Mouse (Mus musculus): ENCODE measurements around the gene Trpm2.
"Not testable (repeated sequence)": the region's sequence is repeated elsewhere in the genome, so short reads cannot be mapped to it uniquely, and the experiment has no call there.

Trpm2 gene

GRCm38 (mm10) chr10:78000200-78000599 lies 29.8 kb upstream of the Trpm2 start:
- in situ Hi-C loops (cut with MboI; ENCODE audit: unreplicated experiment in 2 of 2): loop anchor here (25.0 kb wide), 2 partner anchors 587 to 1687 kb away; partner anchors contain the start of genes Cdc34 (in 1 of the 2), Gzmm (in 1 of the 2) and Syde1 (in 1 of the 2)

GRCm38 (mm10) chr10:77995639-77996038 lies 25.3 kb upstream of the Trpm2 start:
- in situ Hi-C loops (cut with MboI; ENCODE audit: unreplicated experiment in 2 of 2): no loop called here

- in situ Hi-C loops (cut with MboI; ENCODE audit: unreplicated experiment in 2 of 2): loop anchor here (5.0 kb wide), 2 partner anchors 42 to 177 kb away; no protein-coding TSS in a partner anchor
Observed at GRCm38 (mm10) chr10:77985775-77986174, 15.4 kb upstream of the Trpm2 start.

GRCm38 (mm10) chr10:77984660-77985059 lies 14.3 kb upstream of the Trpm2 start:
- in situ Hi-C loops (cut with MboI; ENCODE audit: unreplicated experiment in 2 of 2): loop anchor here (5.0 kb wide), 2 partner anchors 43 to 178 kb away; no protein-coding TSS in a partner anchor

GRCm38 (mm10) chr10:77978351-77979350 lies 8.3 kb upstream of the Trpm2 start, which contains the start of gene 1810043G02Rik:
Gene 1810043G02Rik (plus strand): TSS chr10:77978524.
- in situ Hi-C loops (cut with MboI; ENCODE audit: unreplicated experiment in 2 of 2): loop anchor here in 1 of 2 experiments (10.0 kb wide), 1 partner anchor 354 kb away; the partner anchor contains the start of gene Ube2g2

- in situ Hi-C loops (cut with MboI; ENCODE audit: unreplicated experiment in 2 of 2): loop anchor here in 1 of 2 experiments (10.0 kb wide), 1 partner anchor 352 kb away; the partner anchor contains the start of gene Ube2g2
Observed at GRCm38 (mm10) chr10:77976458-77977150, 6.2 kb upstream of the Trpm2 start.

- in situ Hi-C loops (cut with MboI; ENCODE audit: unreplicated experiment in 2 of 2): loop anchor here in 1 of 2 experiments (10.0 kb wide), 1 partner anchor 351 kb away; the partner anchor contains the start of gene Ube2g2
Observed at GRCm38 (mm10) chr10:77975653-77976052, 5.3 kb upstream of the Trpm2 start.

- in situ Hi-C loops (cut with MboI; ENCODE audit: unreplicated experiment in 2 of 2): loop anchor here in 1 of 2 experiments (10.0 kb wide), 1 partner anchor 350 kb away; the partner anchor contains the start of gene Ube2g2
Observed at GRCm38 (mm10) chr10:77974811-77975210, 4.4 kb upstream of the Trpm2 start.

GRCm38 (mm10) chr10:77974323-77974722 lies 4.0 kb upstream of the Trpm2 start:
- in situ Hi-C loops (cut with MboI; ENCODE audit: unreplicated experiment in 2 of 2): loop anchor here in 1 of 2 experiments (10.0 kb wide), 1 partner anchor 350 kb away; the partner anchor contains the start of gene Ube2g2

GRCm38 (mm10) chr10:77971709-77972553 lies 1.6 kb upstream of the Trpm2 start:
- in situ Hi-C loops (cut with MboI; ENCODE audit: unreplicated experiment in 2 of 2): loop anchor here in 1 of 2 experiments (10.0 kb wide), 1 partner anchor 347 kb away; the partner anchor contains the start of gene Ube2g2

GRCm38 (mm10) chr10:77971191-77971590 lies 828 bp upstream of the Trpm2 start:
- in situ Hi-C loops (cut with MboI; ENCODE audit: unreplicated experiment in 2 of 2): loop anchor here in 1 of 2 experiments (10.0 kb wide), 1 partner anchor 346 kb away; the partner anchor contains the start of gene Ube2g2

- in situ Hi-C loops (cut with MboI; ENCODE audit: unreplicated experiment in 2 of 2): loop anchor here in 1 of 2 experiments (10.0 kb wide), 1 partner anchor 345 kb away; the partner anchor contains the start of gene Ube2g2
Observed at GRCm38 (mm10) chr10:77969973-77970325, 414 bp downstream of the Trpm2 start.

GRCm38 (mm10) chr10:77969274-77969972 lies 940 bp downstream of the Trpm2 start:
- in situ Hi-C loops (cut with MboI; ENCODE audit: unreplicated experiment in 2 of 2): no loop called here

- in situ Hi-C loops (cut with MboI; ENCODE audit: unreplicated experiment in 2 of 2): no loop called here
Observed at GRCm38 (mm10) chr10:77963971-77964370, 6.4 kb downstream of the Trpm2 start.

GRCm38 (mm10) chr10:77962725-77963124 lies 7.6 kb downstream of the Trpm2 start:
- in situ Hi-C loops (cut with MboI; ENCODE audit: unreplicated experiment in 2 of 2): no loop called here

GRCm38 (mm10) chr10:77950468-77950867 lies 19.9 kb downstream of the Trpm2 start:
- in situ Hi-C loops (cut with MboI; ENCODE audit: unreplicated experiment in 2 of 2): not testable (repeated sequence)

- in situ Hi-C loops (cut with MboI; ENCODE audit: unreplicated experiment in 2 of 2): no loop called here
Observed at GRCm38 (mm10) chr10:77939685-77940084, 30.7 kb downstream of the Trpm2 start.

- in situ Hi-C loops (cut with MboI; ENCODE audit: unreplicated experiment in 2 of 2): no loop called here
Observed at GRCm38 (mm10) chr10:77927375-77927774, 43.0 kb downstream of the Trpm2 start.

GRCm38 (mm10) chr10:77926140-77926539 lies 44.2 kb downstream of the Trpm2 start:
- in situ Hi-C loops (cut with MboI; ENCODE audit: unreplicated experiment in 2 of 2): no loop called here
